Mouse (Mus musculus) CD4-positive, CD25-positive, alpha-beta regulatory T cell, adult 4 months (primary cell): ENCODE data around the gene Cdk4. TPM values are rescaled to one million over a fixed set of nuclear protein-coding genes. Genes with fewer than 3 reads are reported as not detected.
A peak's percentile ranks its signal among the peaks of the same experiment; 100 is the strongest.

Source experiments
- ATAC-seq: one replicate; pipeline ENCODE4 v1.8.0; 2017
- polyA plus RNA-seq, 2 experiments: library from polyadenylated mRNA; unstranded; fragments of 100-300 nt; shearing (Covaris generic); gene quantifications; one replicate each; pipeline ENCODE4 v1.2.1; 2017

Gene Cdk4
- polyA plus RNA-seq, 2 experiments from 2014 or later = 294 to 347 TPM

DNA sequence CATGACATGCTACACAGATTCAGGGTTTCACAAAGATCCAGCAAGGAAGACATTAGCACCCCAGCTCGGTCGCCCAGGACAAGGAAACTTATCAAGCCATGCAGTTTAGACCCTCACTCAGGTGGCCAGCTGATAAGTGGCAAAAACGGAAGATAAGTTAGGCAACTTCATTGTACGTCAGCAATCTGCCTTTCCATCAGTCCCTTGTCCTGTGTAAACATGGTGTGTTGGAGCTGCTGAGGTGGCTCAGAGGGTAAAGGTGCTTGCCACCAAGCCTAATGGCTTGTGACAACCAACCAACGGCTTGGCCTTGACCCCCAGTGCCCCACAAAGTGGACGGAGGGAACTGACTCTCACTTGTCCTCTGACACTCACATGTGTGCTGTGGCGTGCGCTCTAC, 37.1 kb downstream of the Cdk4 start:
- ATAC-seq = no peak

GRCm38 (mm10) chr10:127101151-127101550, 37.8 kb downstream of the Cdk4 start:
- ATAC-seq = no peak

DNA sequence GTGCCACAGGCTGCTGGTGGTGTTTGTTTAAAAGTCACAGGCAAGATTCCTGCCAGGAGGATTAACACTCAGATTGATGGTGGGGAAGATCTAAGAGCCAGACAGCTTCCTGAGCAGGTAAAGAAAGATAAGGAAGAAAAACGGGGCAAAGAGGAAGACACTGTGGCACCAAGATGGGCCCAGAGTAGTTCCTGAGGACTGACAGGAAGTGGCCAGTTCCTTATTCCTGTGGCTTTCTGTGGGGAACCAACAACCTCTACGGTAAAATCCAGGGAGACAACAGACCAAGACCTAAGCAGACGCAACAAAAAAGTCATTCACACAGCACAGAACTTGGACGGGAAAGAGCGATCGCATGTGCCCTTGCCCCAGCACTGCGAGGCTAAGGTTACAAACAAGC, 40.3 kb downstream of the Cdk4 start:
- ATAC-seq = no peak

GRCm38 (mm10) chr10:127107563-127108261, 44.4 kb downstream of the Cdk4 start:
- ATAC-seq = peak; percentile 84

DNA sequence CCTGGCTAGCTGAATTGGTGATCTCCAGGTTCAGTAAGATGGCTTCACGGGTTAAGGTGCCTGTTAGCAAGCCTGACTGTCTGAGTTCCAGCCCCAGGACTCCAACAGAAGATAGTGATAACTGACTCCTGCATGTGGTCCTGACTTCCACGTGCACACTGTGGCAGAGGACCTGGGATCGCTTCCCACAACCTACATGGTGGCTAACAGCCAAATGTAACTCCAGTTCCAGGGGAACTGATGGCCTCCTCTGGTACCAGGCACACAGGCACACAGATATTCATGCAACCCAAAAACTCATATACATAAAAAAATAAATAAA, 44.9 kb downstream of the Cdk4 start:
- ATAC-seq = no peak

- no peak for ATAC-seq
Observed at GRCm38 (mm10) chr10:127111001-127111887, 47.9 kb downstream of the Cdk4 start.

- ATAC-seq = no peak
Observed at GRCm38 (mm10) chr10:127114408-127114807, 51.1 kb downstream of the Cdk4 start.

GRCm38 (mm10) chr10:127115068-127115467, 51.7 kb downstream of the Cdk4 start:
- ATAC-seq = peak; percentile 60

Other genes starting within 250 kb of the Cdk4 start
- gene Atp23, start 162.2 kb upstream of the Cdk4 start, polyA plus RNA-seq = 1 to 10 TPM; 2.7 to 6.1 TPM
- 10 to 100 TPM; 35.4 to 37.8 TPM for gene Ctdsp2, start 84.8 kb upstream of the Cdk4 start, polyA plus RNA-seq
- gene Avil, start 62.8 kb upstream of the Cdk4 start, polyA plus RNA-seq = under 1 TPM; 0.11 to 0.20 TPM
- 10 to 100 TPM; 38.2 to 54.1 TPM for gene Tsfm, start 32.7 kb upstream of the Cdk4 start, polyA plus RNA-seq
- gene Mettl1, start 22.1 kb upstream of the Cdk4 start, polyA plus RNA-seq = 10 to 100 TPM; 29.9 to 30.2 TPM
- gene Eef1akmt3, start 22.0 kb upstream of the Cdk4 start, polyA plus RNA-seq = under 1 TPM in 1 of 2 experiments, not detected in 1; 0.38 TPM
- gene Cyp27b1, start 15.3 kb upstream of the Cdk4 start, polyA plus RNA-seq = under 1 TPM in 1 of 2 experiments, not detected in 1; 0.27 TPM
- gene March9, start 3.4 kb upstream of the Cdk4 start, polyA plus RNA-seq = under 1 TPM; 0.19 to 0.73 TPM
- 100 to 1,000 TPM in 1 of 2 experiments, 10 to 100 TPM in 1; 87.4 to 109 TPM for gene Tspan31, start 6.7 kb downstream of the Cdk4 start, polyA plus RNA-seq
- gene Agap2, start 11.8 kb downstream of the Cdk4 start, polyA plus RNA-seq = 10 to 100 TPM; 29.8 to 34.6 TPM
- 100 to 1,000 TPM in 1 of 2 experiments, 10 to 100 TPM in 1; 78.1 to 142 TPM for gene Os9, start 57.6 kb downstream of the Cdk4 start, polyA plus RNA-seq
- 100 to 1,000 TPM; 166 to 206 TPM for gene B4galnt1, start 101.7 kb downstream of the Cdk4 start, polyA plus RNA-seq
- gene Slc26a10, start 117.1 kb downstream of the Cdk4 start, polyA plus RNA-seq = 1 to 10 TPM; 2.6 to 2.8 TPM
- gene Arhgef25, start 126.5 kb downstream of the Cdk4 start, polyA plus RNA-seq = under 1 TPM in 1 of 2 experiments, not detected in 1; 0.38 TPM
- 10 to 100 TPM; 39.4 to 42.2 TPM for gene Dtx3, start 132.2 kb downstream of the Cdk4 start, polyA plus RNA-seq
- gene Pip4k2c, start 148.1 kb downstream of the Cdk4 start, polyA plus RNA-seq = 10 to 100 TPM; 24.2 to 39.3 TPM
- gene Kif5a, start 199.8 kb downstream of the Cdk4 start, polyA plus RNA-seq = not detected
- 10 to 100 TPM; 43.8 to 48.0 TPM for gene Dctn2, start 202.8 kb downstream of the Cdk4 start, polyA plus RNA-seq
- gene Mbd6, start 225.5 kb downstream of the Cdk4 start, polyA plus RNA-seq = 10 to 100 TPM in 1 of 2 experiments, 1 to 10 TPM in 1; 4.0 to 14.7 TPM
- 10 to 100 TPM; 20.4 to 33.2 TPM for gene Mars, start 248.3 kb downstream of the Cdk4 start, polyA plus RNA-seq